Mouse (Mus musculus) colon, adult 2 months (tissue): ENCODE data around the gene Spcs2. TPM values are rescaled to one million over a fixed set of nuclear protein-coding genes. Genes with fewer than 3 reads are reported as not detected.

Experiments
- polyA plus RNA-seq: library from polyadenylated mRNA; depleted of rRNA; stranded (reverse); fragments of >200 nt; gene quantifications from 2 replicates; pipeline ENCODE4 v1.2.3, GENCODE M21; 2012; rRNA removed

Gene Spcs2
- polyA plus RNA-seq, result 12.8 and 16.5 TPM in 2 replicates

GRCm38 (mm10) chr7:99863362-99863761 lies at the start of gene Spcs2:
Gene Spcs2, minus strand, starts transcription at chr7:99863462.

GRCm38 (mm10) chr7:99858813-99859585 lies 4.3 kb downstream of the Spcs2 start, which contains the start of gene Xrra1:
Gene Xrra1, plus strand, starts transcription at chr7:99859116.

GRCm38 (mm10) chr7:99828083-99828570 lies 35.1 kb downstream of the Spcs2 start, which contains the start of gene Neu3:
Gene Neu3, minus strand, starts transcription at chr7:99828417.

Other genes with a start within 250 kb of the Spcs2 start
- 5.4 and 5.7 TPM in 2 replicates for gene Tpbgl, start 236.4 kb downstream of the Spcs2 start, polyA plus RNA-seq
- 19.0 and 22.0 TPM in 2 replicates for gene Slco2b1, start 152.1 kb downstream of the Spcs2 start, polyA plus RNA-seq
- gene Olfr520, start 133.2 kb downstream of the Spcs2 start, polyA plus RNA-seq, result not detected in 2 replicates
- gene Olfr521, start 100.0 kb downstream of the Spcs2 start, polyA plus RNA-seq, result not detected in 2 replicates
- gene Neu3, start 35.0 kb downstream of the Spcs2 start, polyA plus RNA-seq, result 2.8 and 3.0 TPM in 2 replicates
- gene Xrra1, start 4.3 kb downstream of the Spcs2 start, polyA plus RNA-seq, result 0.08 TPM in 1 of 2 replicates, not detected in the other
- gene Rnf169, start 117.0 kb upstream of the Spcs2 start, polyA plus RNA-seq, result 3.7 and 4.0 TPM in 2 replicates
- 2.2 and 4.4 TPM in 2 replicates for gene Chrdl2, start 142.7 kb upstream of the Spcs2 start, polyA plus RNA-seq